Mouse (Mus musculus) layer of hippocampus, adult 9-11 months (tissue): ENCODE data around the gene Dnajc12.
"Not testable (repeated sequence)": the region's sequence is repeated elsewhere in the genome, so short reads cannot be mapped to it uniquely, and the experiment has no call there.

ENCODE experiments used
- DNase-seq: peaks from one replicate; pipeline ENCODE4 v3.0.0; 2022

Gene Dnajc12

GRCm38 (mm10) chr10:63386991-63387390, 4.7 kb downstream of the Dnajc12 start:
- DNase-seq = no peak

- no peak for DNase-seq
Observed at GRCm38 (mm10) chr10:63388948-63389347, 6.7 kb downstream of the Dnajc12 start.

- DNase-seq = no peak
Observed at GRCm38 (mm10) chr10:63396963-63397362, 14.7 kb downstream of the Dnajc12 start.

GRCm38 (mm10) chr10:63402731-63403504, 20.7 kb downstream of the Dnajc12 start:
- DNase-seq = no peak

- DNase-seq = no peak
Observed at GRCm38 (mm10) chr10:63403636-63404035, 21.4 kb downstream of the Dnajc12 start.

GRCm38 (mm10) chr10:63410162-63410956, 28.1 kb downstream of the Dnajc12 start:
- DNase-seq = no peak

GRCm38 (mm10) chr10:63411674-63412073, 29.4 kb downstream of the Dnajc12 start:
- not testable (repeated sequence) for DNase-seq

GRCm38 (mm10) chr10:63412756-63413155, 30.5 kb downstream of the Dnajc12 start:
- DNase-seq = no peak

- DNase-seq = no peak
Observed at GRCm38 (mm10) chr10:63415287-63415686, 33.0 kb downstream of the Dnajc12 start.

- DNase-seq = no peak
Observed at GRCm38 (mm10) chr10:63415850-63416249, 33.6 kb downstream of the Dnajc12 start.

GRCm38 (mm10) chr10:63417061-63417460, 34.8 kb downstream of the Dnajc12 start:
- DNase-seq = no peak

GRCm38 (mm10) chr10:63421739-63422735, 39.8 kb downstream of the Dnajc12 start, which contains the start of gene Gm7075:
Gm7075 (minus strand) TSS chr10:63421789.
- DNase-seq = no peak

- DNase-seq = no peak
Observed at GRCm38 (mm10) chr10:63422736-63422992, 40.4 kb downstream of the Dnajc12 start.

GRCm38 (mm10) chr10:63423591-63424474, 41.6 kb downstream of the Dnajc12 start:
- no peak for DNase-seq

GRCm38 (mm10) chr10:63424475-63424814, 42.2 kb downstream of the Dnajc12 start:
- DNase-seq = no peak

GRCm38 (mm10) chr10:63427146-63427545, 44.9 kb downstream of the Dnajc12 start:
- no peak for DNase-seq

GRCm38 (mm10) chr10:63428243-63429022, 46.2 kb downstream of the Dnajc12 start:
- no peak for DNase-seq

GRCm38 (mm10) chr10:63429023-63429340, 46.7 kb downstream of the Dnajc12 start:
- DNase-seq = no peak

- peak; percentile 97 for DNase-seq
Observed at GRCm38 (mm10) chr10:63429380-63429779, 47.1 kb downstream of the Dnajc12 start.

- DNase-seq = peak; percentile 95
Observed at GRCm38 (mm10) chr10:63429785-63430305, 47.6 kb downstream of the Dnajc12 start, which contains the start of gene Ctnna3. Ctnna3 (plus strand) TSS chr10:63430098.

GRCm38 (mm10) chr10:63431221-63431736, 49.0 kb downstream of the Dnajc12 start:
- DNase-seq = no peak
